Mouse (Mus musculus) layer of hippocampus, adult 9-11 months (tissue): ENCODE data around the gene Aldh5a1.
"Not testable (repeated sequence)": the region's sequence is repeated elsewhere in the genome, so short reads cannot be mapped to it uniquely, and the experiment has no call there.

Source experiments
- DNase-seq: peaks from one replicate; pipeline ENCODE4 v3.0.0; 2022

Aldh5a1 gene

GRCm38 (mm10) chr13:24937108-24937838, at the start of gene Aldh5a1:
TSS of gene Aldh5a1 (minus strand) at chr13:24937661.
- DNase-seq, result peak; percentile 69

GRCm38 (mm10) chr13:24985435-24985834, 48.0 kb upstream of the Aldh5a1 start:
- DNase-seq, result peak; percentile 84

- no peak for DNase-seq
These were observed 43.6 kb upstream of the Aldh5a1 start for GRCm38 (mm10) chr13:24981031-24981430.

- DNase-seq, result peak; percentile 21
These were observed 40.4 kb upstream of the Aldh5a1 start for GRCm38 (mm10) chr13:24977820-24978342.

- DNase-seq, result peak; percentile 80
These were observed 38.9 kb upstream of the Aldh5a1 start for GRCm38 (mm10) chr13:24976384-24976783.

- not testable (repeated sequence) for DNase-seq
These were observed 34.3 kb upstream of the Aldh5a1 start for GRCm38 (mm10) chr13:24971776-24972175.

GRCm38 (mm10) chr13:24965846-24966201, 28.4 kb upstream of the Aldh5a1 start:
- no peak for DNase-seq

- no peak for DNase-seq
These were observed 27.8 kb upstream of the Aldh5a1 start for GRCm38 (mm10) chr13:24965130-24965845.

- no peak for DNase-seq
These were observed 24.7 kb upstream of the Aldh5a1 start for GRCm38 (mm10) chr13:24962119-24962518.

GRCm38 (mm10) chr13:24960084-24960483, 22.6 kb upstream of the Aldh5a1 start:
- no peak for DNase-seq

- no peak for DNase-seq
These were observed 21.2 kb upstream of the Aldh5a1 start for GRCm38 (mm10) chr13:24958671-24959070.

GRCm38 (mm10) chr13:24955500-24955899, 18.0 kb upstream of the Aldh5a1 start:
- no peak for DNase-seq

GRCm38 (mm10) chr13:24955091-24955490, 17.6 kb upstream of the Aldh5a1 start:
- no peak for DNase-seq

GRCm38 (mm10) chr13:24952659-24953058, 15.2 kb upstream of the Aldh5a1 start:
- no peak for DNase-seq

GRCm38 (mm10) chr13:24948870-24949269, 11.4 kb upstream of the Aldh5a1 start:
- DNase-seq, result no peak

- no peak for DNase-seq
These were observed 9.7 kb upstream of the Aldh5a1 start for GRCm38 (mm10) chr13:24947158-24947557.

- no peak for DNase-seq
These were observed 8.1 kb upstream of the Aldh5a1 start for GRCm38 (mm10) chr13:24945567-24945966.

- DNase-seq, result no peak
These were observed 5.8 kb upstream of the Aldh5a1 start for GRCm38 (mm10) chr13:24943303-24943702.

- DNase-seq, result peak; percentile 44
These were observed 5.2 kb upstream of the Aldh5a1 start, which contains the start of gene Gpld1 for GRCm38 (mm10) chr13:24942512-24943282. TSS of gene Gpld1 (plus strand) at chr13:24943152.

GRCm38 (mm10) chr13:24939472-24939871, 2.0 kb upstream of the Aldh5a1 start:
- no peak for DNase-seq

GRCm38 (mm10) chr13:24938683-24939082, 1.2 kb upstream of the Aldh5a1 start:
- peak; percentile 66 for DNase-seq

GRCm38 (mm10) chr13:24937839-24938166, 342 bp upstream of the Aldh5a1 start:
- peak; percentile 20 for DNase-seq

GRCm38 (mm10) chr13:24936772-24937107, 721 bp downstream of the Aldh5a1 start:
- DNase-seq, result no peak

- no peak for DNase-seq
These were observed 4.3 kb downstream of the Aldh5a1 start for GRCm38 (mm10) chr13:24933199-24933598.
